Mouse (Mus musculus) lung, postnatal 25 days (tissue): Measurements from ENCODE around the gene Vps18.

ENCODE experiments used
- DNase-seq: peaks from one replicate; pipeline ENCODE4 v3.0.0; 2022; ENCODE audit warnings: low spot score

Vps18 gene

DNA sequence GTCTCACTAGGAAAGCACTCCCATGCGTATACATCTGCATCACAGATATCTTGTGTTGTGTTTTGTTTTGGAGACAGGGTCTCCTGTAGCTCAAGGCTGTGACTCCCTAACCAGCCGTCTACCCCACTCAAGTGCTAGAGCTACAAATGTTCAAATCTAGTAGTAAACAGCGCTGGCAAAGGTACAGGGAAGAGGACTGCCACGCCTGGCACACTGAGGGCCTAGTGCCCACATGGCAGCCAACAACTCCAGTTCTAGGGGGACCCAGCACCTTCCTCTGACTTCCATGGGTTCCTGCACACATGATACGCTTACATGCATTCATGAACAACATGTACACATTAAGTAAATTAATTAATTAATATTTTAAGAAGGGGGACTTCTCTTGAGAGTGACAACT lies 3.7 kb downstream of the Vps18 start:
- no peak for DNase-seq

DNA sequence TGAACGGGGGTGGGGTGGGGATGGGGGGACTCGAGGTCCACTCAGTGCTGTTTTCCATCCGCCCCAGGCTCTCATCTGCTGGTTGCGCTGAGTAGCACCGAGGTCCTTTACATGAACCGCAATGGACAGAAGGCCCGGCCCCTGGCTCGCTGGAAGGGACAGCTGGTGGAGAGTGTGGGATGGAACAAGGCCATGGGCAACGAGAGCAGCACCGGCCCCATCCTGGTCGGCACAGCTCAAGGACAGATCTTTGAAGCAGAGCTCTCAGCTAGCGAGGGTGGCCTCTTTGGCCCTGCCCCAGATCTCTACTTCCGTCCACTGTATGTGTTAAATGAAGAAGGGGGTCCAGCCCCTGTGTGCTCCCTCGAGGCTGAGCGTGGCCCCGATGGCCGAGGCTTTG lies 4.3 kb downstream of the Vps18 start:
- DNase-seq: no peak

DNA sequence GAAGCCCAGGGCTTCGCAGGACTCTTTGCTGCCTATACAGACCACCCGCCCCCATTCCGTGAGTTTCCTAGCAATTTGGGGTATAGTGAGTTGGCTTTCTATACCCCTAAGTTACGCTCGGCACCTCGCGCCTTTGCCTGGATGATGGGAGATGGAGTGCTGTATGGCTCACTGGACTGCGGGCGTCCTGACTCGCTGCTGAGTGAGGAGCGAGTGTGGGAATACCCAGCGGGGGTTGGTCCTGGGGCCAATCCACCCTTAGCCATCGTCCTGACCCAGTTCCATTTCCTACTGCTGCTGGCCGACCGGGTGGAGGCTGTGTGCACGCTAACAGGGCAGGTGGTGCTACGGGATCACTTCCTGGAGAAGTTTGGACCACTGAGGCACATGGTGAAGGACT lies 4.8 kb downstream of the Vps18 start:
- no peak for DNase-seq

GRCm38 (mm10) chr2:119293776-119294390 lies 5.3 kb downstream of the Vps18 start:
- DNase-seq: no peak

DNA sequence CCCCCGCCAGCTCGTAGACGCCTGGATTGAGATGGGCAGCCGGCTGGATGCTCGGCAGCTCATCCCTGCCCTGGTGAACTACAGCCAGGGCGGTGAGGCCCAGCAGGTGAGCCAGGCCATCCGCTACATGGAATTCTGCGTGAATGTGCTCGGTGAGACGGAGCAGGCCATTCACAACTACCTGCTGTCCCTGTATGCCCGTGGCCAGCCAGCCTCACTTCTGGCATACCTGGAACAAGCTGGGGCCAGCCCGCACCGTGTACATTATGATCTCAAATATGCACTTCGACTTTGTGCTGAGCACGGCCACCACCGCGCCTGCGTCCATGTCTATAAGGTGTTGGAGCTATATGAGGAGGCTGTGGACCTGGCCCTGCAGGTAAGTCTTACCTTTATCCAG lies 5.9 kb downstream of the Vps18 start:
- no peak for DNase-seq

DNA sequence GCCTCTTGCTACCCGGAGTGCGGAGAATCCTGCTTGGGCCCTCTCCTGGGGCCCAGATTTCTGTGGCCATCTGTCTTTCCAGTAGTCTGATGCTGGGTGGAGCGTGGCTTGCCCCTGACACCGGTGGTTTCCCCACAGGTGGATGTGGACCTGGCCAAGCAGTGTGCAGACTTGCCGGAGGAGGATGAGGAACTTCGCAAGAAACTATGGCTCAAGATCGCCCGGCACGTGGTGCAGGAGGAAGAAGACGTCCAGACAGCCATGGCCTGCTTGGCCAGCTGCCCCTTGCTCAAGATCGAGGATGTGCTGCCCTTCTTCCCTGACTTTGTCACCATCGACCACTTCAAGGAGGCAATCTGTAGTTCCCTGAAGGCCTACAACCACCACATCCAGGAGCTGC lies 8.2 kb downstream of the Vps18 start:
- no peak for DNase-seq

- no peak for DNase-seq
Observed at GRCm38 (mm10) chr2:119297506-119297905, 9.0 kb downstream of the Vps18 start.

GRCm38 (mm10) chr2:119298330-119298729 lies 9.8 kb downstream of the Vps18 start:
- DNase-seq: peak; percentile 67

- DNase-seq: no peak
Observed at GRCm38 (mm10) chr2:119298839-119299238, 10.3 kb downstream of the Vps18 start.

- peak; percentile 89 for DNase-seq
Observed at GRCm38 (mm10) chr2:119299981-119300818, 11.7 kb downstream of the Vps18 start.

DNA sequence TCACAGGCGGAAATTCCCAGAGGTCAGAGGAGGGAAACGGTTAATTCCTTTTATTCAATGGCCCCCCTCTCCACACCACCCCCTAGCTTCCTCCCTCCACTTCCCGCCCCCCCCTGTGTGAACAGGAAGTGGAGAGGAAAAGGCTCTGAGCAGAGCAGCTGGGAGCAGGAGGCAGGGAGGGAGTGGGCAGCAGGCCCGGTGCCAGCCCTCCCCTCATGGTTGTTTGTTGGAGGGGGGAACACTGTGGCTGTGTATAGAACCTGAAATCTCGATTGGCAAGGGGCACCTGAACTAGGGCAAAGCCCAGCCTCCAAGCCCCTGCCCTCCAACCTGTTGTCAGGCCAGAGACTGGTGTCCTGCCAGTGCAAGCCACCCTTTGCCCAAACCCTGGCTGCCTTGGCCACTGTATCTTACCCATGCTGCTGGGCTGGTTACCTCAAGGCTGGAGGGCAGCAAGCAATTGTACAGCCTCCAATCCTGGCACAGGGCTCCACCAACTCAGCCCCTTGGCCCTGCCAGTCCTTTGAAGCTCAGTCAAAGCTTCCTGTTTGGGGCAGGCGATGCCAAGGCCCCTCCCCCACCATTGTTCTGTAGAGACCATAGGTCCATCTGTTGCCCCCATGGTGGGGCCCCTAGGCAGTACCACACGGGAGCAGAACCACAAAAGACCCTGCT lies 12.4 kb downstream of the Vps18 start:
- DNase-seq: peak; percentile 71

GRCm38 (mm10) chr2:119302876-119303275 lies 14.3 kb downstream of the Vps18 start:
- no peak for DNase-seq

GRCm38 (mm10) chr2:119304391-119304790 lies 15.9 kb downstream of the Vps18 start:
- no peak for DNase-seq

DNA sequence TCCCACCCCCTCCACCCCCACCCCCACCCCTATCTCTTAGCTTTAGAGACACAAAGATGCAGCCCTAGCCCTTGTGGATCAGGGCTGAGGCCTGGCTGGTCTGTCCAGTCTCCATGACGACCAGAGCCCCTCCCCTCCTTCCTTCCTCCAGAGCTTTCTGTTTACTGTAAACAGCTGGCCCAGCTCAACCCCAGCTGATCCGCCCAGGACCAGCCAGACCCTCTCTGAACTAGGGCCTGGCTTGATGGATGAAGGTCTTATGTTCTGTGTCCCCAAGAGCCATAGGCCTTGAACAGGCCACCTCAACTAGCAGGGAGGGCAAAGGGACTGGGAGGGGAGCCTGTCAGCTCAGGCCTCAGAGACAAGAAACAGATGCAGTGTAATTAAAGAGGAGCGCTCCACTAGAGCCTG lies 16.3 kb downstream of the Vps18 start:
- DNase-seq: peak; percentile 79

- peak; percentile 49 for DNase-seq
Observed at GRCm38 (mm10) chr2:119311544-119311943, 23.0 kb downstream of the Vps18 start.

DNA sequence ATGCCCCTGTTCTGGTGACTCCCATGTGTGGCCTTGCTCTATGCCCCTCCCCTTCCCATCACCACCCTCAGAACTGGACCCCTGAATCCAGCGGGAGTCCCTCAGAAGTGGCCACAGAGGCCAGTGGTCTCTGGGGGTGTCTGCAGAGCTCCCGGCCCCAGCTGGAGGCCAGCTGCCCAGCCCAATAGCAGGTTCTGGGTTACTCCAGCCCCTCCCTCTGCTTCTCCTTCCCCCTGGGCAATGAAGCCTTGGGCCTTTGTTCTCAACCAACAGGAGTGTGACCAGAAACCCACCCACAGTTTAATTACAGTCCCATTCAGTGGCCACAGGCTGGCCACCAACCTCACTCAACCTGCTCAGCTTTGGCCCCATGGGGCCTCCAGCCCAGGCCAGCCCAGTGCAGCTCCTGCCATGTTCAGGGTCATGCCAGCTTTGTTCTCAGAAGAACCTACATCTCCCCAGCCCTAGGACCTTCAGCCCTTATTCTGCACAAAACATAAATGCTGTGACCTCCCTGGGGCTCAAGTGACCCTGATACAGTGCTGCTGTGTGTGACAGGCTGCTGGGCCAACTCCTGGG lies 23.9 kb downstream of the Vps18 start:
- no peak for DNase-seq

- DNase-seq: peak; percentile 38
Observed at GRCm38 (mm10) chr2:119313780-119314479, 25.4 kb downstream of the Vps18 start.

GRCm38 (mm10) chr2:119314742-119315310 lies 26.3 kb downstream of the Vps18 start:
- DNase-seq: peak; percentile 40

GRCm38 (mm10) chr2:119318043-119318710 lies 29.6 kb downstream of the Vps18 start:
- DNase-seq: peak; percentile 35

DNA sequence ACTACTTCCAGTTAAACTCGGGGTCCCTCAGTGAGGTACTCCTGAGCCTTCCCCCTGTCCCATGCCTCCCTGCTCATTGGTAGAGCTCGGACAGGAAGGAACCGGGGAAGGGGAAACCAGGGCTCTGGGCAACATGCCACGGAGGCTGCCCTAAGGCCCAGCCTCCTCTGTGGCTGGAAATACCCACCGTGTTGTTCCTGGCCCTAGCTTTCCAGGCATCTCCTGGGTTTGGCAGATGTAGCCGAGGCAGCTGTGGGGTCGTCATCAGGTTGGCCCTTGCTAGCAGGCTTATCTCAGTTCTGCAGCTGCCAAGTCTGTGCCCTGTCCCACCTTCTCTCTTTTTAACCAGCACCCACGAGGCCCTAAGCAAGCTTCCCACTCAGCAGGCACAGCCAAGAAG lies 32.0 kb downstream of the Vps18 start:
- DNase-seq: no peak
